Mouse (Mus musculus): ENCODE results near the gene Lama5. TPM values are rescaled to one million over a fixed set of nuclear protein-coding genes. Genes with fewer than 3 reads are reported as not detected.

The Lama5 gene
- polyA plus RNA-seq, 1 experiment from 2014 or later, result 28.0 TPM

- no peaks in the 10 kb centered on the region for H3K27me3 ChIP-seq
- no peaks in the 10 kb centered on the region for H3K36me3 ChIP-seq
- H3K4me3 ChIP-seq (replicated peaks), result no peak overlapping the region
- H3K27ac ChIP-seq (replicated peaks), result no peak overlapping the region
- H3K9ac ChIP-seq, result no peak overlapping the region
- no peak for ATAC-seq (ENCODE audit: insufficient number of reproducible peaks, low FRiP score, low TSS enrichment, low read depth)
- no peak overlapping the region for H3K4me2 ChIP-seq (replicated peaks)
- WGBS, result 40% methylated on average over 3 of the region's 3 CpGs
- peaks cover 12% of the 10 kb centered on the region; the same call in 1 of the 2 replicates for H3K4me1 ChIP-seq
- no peaks in the 10 kb centered on the region for H3K9me3 ChIP-seq (replicated peaks)
Observed at GRCm38 (mm10) chr2:180251838-180252237, 26.2 kb upstream of the Lama5 start.

DNA sequence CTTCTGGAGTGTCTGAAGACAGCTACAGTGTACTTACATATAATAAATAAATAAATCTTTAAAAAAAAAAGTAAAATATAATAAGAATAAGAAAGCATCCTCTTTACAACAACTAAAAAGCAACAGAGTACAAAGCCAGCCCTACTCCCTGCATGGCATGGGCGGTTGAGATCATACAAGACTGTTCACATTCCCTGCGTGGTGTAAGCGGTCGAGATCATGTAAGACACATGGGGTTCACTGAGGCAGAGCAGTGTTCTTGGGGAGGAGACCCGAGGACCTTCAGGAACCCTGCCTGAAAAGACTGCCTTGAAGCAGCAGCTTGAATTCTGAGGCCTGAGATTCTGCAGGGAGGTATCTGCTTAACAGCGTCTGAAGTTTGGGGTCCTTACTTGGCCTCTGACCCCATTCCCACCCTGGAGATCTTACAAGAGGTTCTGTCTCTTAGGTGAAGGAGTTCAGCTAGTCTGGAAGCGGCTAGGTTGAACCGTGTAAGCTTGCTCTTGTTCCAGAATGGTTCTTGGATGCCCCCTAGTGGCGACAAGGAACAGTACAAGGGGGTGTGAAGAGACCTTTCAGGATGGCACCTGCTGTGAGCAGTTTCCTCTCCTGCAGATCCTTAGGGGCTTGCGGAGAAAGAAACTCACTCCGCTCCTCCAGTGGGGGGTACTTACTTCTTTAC is 25.4 kb upstream of the Lama5 start:
- no peak overlapping the region for H3K4me3 ChIP-seq (replicated peaks)
- no peak overlapping the region for H3K27ac ChIP-seq (replicated peaks)
- H3K36me3 ChIP-seq, result no peaks in the 10 kb centered on the region
- WGBS, result 29% methylated on average over 11 of the region's 11 CpGs
- ATAC-seq (ENCODE audit: insufficient number of reproducible peaks, low FRiP score, low TSS enrichment, low read depth), result peak; percentile 83
- no peaks in the 10 kb centered on the region for H3K27me3 ChIP-seq
- no peak overlapping the region for H3K9ac ChIP-seq
- H3K4me2 ChIP-seq (replicated peaks), result no peak overlapping the region
- H3K9me3 ChIP-seq (replicated peaks), result no peaks in the 10 kb centered on the region
- peaks cover 6% of the 10 kb centered on the region; the same call in 1 of the 2 replicates for H3K4me1 ChIP-seq

- Histone ChIP-seq H3K27me3 (no peaks in the 10 kb centered on the region), H3K4me2 (replicated peaks) (no peak overlapping the region), H3K9me3 (replicated peaks) (no peaks in the 10 kb centered on the region), H3K27ac (replicated peaks) (no peak overlapping the region), H3K9ac (no peak overlapping the region), H3K4me1 (0 out of 2 replicates have a peak, but pooled peaks cover 3% of the 10 kb centered on the region), H3K4me3 (replicated peaks) (no peak overlapping the region), H3K36me3 (no peaks in the 10 kb centered on the region)
- ATAC-seq (ENCODE audit: insufficient number of reproducible peaks, low FRiP score, low TSS enrichment, low read depth), result no peak
- WGBS, result 63% methylated on average over 9 of the region's 9 CpGs
Observed at GRCm38 (mm10) chr2:180248947-180249660, 23.4 kb upstream of the Lama5 start.

- 92% methylated on average over 5 of the region's 5 CpGs for WGBS
- ATAC-seq (ENCODE audit: insufficient number of reproducible peaks, low FRiP score, low TSS enrichment, low read depth), result no peak
- Histone ChIP-seq H3K9ac (no peak overlapping the region), H3K27ac (replicated peaks) (no peak overlapping the region), H3K4me3 (replicated peaks) (no peak overlapping the region), H3K36me3 (no peaks in the 10 kb centered on the region), H3K27me3 (no peaks in the 10 kb centered on the region), H3K4me1 (0 out of 2 replicates have a peak, but pooled peaks cover 3% of the 10 kb centered on the region), H3K4me2 (replicated peaks) (no peak overlapping the region), H3K9me3 (replicated peaks) (no peaks in the 10 kb centered on the region)
Observed at GRCm38 (mm10) chr2:180247916-180248315, 22.3 kb upstream of the Lama5 start.

DNA sequence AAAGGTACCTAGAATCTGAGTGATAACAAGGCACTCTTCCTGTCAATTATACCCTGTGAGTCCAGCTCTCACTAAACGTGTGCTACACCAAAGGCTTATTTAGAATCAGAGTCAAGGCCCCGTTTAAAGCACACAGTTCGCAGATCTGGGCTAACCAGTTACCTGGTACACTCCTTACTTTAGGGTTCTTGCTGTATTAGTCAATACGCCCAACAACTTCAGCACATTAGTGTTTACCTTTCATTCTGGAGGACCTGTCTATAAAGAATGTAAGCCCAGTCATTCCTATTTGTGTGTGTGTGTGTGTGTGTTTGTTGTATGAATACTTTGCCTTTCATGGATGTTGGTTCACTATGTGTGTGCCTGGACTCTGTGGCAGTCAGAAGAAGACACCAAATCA is 17.4 kb upstream of the Lama5 start:
- no peak overlapping the region for H3K9ac ChIP-seq
- H3K27ac ChIP-seq (replicated peaks), result no peak overlapping the region
- no peak overlapping the region for H3K4me3 ChIP-seq (replicated peaks)
- WGBS, result 81% methylated on average over 4 of the region's 4 CpGs
- H3K9me3 ChIP-seq (replicated peaks), result no peaks in the 10 kb centered on the region
- no peaks in the 10 kb centered on the region for H3K4me1 ChIP-seq
- H3K36me3 ChIP-seq, result no peaks in the 10 kb centered on the region
- no peak for ATAC-seq (ENCODE audit: insufficient number of reproducible peaks, low FRiP score, low TSS enrichment, low read depth)
- H3K4me2 ChIP-seq (replicated peaks), result no peak overlapping the region
- H3K27me3 ChIP-seq, result no peaks in the 10 kb centered on the region

- no peaks in the 10 kb centered on the region for H3K9me3 ChIP-seq (replicated peaks)
- H3K4me3 ChIP-seq (replicated peaks), result no peak overlapping the region
- 62% methylated on average over 5 of the region's 5 CpGs for WGBS
- no peaks in the 10 kb centered on the region for H3K36me3 ChIP-seq
- ATAC-seq (ENCODE audit: insufficient number of reproducible peaks, low FRiP score, low TSS enrichment, low read depth), result no peak
- H3K4me1 ChIP-seq, result peaks cover 15% of the 10 kb centered on the region
- H3K4me2 ChIP-seq (replicated peaks), result no peak overlapping the region
- no peak overlapping the region for H3K27ac ChIP-seq (replicated peaks)
- no peak overlapping the region for H3K9ac ChIP-seq
- no peaks in the 10 kb centered on the region for H3K27me3 ChIP-seq
Observed at GRCm38 (mm10) chr2:180238591-180238990, 12.9 kb upstream of the Lama5 start.

- peaks cover 20% of the 10 kb centered on the region for H3K4me1 ChIP-seq
- no peak overlapping the region for H3K27ac ChIP-seq (replicated peaks)
- 85% methylated on average over 7 of the region's 7 CpGs for WGBS
- no peaks in the 10 kb centered on the region for H3K27me3 ChIP-seq
- H3K36me3 ChIP-seq, result no peaks in the 10 kb centered on the region
- no peak for ATAC-seq (ENCODE audit: insufficient number of reproducible peaks, low FRiP score, low TSS enrichment, low read depth)
- no peak overlapping the region for H3K4me3 ChIP-seq (replicated peaks)
- H3K4me2 ChIP-seq (replicated peaks), result no peak overlapping the region
- no peak overlapping the region for H3K9ac ChIP-seq
- H3K9me3 ChIP-seq (replicated peaks), result no peaks in the 10 kb centered on the region
Observed at GRCm38 (mm10) chr2:180237601-180238345, 12.1 kb upstream of the Lama5 start.

DNA sequence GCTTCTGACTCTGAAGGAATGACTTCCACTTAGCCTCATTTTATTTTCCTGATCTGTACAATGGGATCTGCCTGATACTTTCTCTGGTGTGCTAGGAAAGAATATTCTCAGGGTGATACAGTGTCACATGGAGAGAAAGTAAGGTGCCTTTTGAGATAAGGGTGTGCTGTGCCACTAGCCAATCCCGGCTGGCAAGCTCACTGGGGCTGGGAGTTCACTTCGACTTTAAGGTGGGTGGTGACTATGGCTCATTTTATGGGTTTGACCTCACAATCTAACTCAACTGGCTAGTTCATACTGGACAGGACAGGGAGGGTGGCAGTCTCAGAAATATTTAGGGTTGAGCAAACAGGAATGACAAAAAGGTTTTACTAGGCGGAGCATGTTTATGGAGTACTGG is 11.3 kb upstream of the Lama5 start:
- Histone ChIP-seq H3K4me2 (replicated peaks) (no peak overlapping the region), H3K36me3 (no peaks in the 10 kb centered on the region), H3K4me3 (replicated peaks) (no peak overlapping the region), H3K9ac (no peak overlapping the region), H3K27ac (replicated peaks) (no peak overlapping the region), H3K4me1 (peaks cover 20% of the 10 kb centered on the region), H3K9me3 (replicated peaks) (no peaks in the 10 kb centered on the region), H3K27me3 (no peaks in the 10 kb centered on the region)
- ATAC-seq (ENCODE audit: insufficient number of reproducible peaks, low FRiP score, low TSS enrichment, low read depth), result no peak
- 69% methylated on average over 3 of the region's 3 CpGs for WGBS

DNA sequence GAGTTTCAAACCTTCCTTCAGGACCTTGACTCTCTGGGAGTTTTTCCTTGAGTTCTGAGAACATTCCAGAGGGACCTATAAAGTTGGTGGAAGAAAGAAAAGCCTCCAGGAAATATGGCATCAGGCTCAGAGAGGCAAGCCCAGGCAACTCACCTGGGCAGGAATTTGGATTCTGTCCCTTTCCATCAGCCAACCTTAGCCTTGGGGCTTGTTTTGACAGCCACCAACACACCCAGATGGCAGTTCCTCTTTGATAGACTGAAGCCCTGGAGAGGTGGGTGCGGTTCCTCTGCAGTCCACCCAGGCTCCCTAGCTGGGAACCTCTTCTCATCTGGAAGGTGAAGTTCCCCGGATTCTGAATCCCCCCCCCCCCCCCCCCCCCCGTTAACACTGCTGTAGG is 10.8 kb upstream of the Lama5 start:
- Histone ChIP-seq H3K9me3 (replicated peaks) (no peaks in the 10 kb centered on the region), H3K9ac (no peak overlapping the region)
- 55% methylated on average over 3 of the region's 3 CpGs for WGBS

DNA sequence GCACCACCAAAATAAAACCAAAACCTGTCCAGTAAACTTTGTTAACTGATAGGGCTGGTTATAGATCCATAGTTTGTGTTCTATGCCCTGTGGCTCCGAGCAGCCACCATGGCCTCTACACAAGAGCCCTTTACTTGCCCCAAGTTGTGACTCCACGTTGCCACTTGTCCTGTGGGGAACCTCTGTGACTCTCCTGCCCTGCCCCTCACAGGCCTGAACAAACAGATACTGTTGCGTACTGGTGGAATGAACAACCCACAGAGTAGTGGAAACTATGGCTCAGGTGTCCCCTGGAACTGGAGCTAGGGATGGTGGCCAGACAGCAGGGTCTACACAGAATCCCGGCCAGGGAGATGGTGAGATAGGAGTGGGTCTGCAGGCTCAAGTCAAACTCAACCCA is 10.1 kb upstream of the Lama5 start:
- Histone ChIP-seq H3K4me1 (peaks cover 20% of the 10 kb centered on the region), H3K4me3 (replicated peaks) (no peak overlapping the region), H3K4me2 (replicated peaks) (no peak overlapping the region), H3K27ac (replicated peaks) (peak overlapping the region; percentile 76), H3K27me3 (no peaks in the 10 kb centered on the region), H3K36me3 (no peaks in the 10 kb centered on the region), H3K9me3 (replicated peaks) (no peaks in the 10 kb centered on the region), H3K9ac (no peak overlapping the region)
- WGBS, result 72% methylated on average over 4 of the region's 4 CpGs
- ATAC-seq (ENCODE audit: insufficient number of reproducible peaks, low FRiP score, low TSS enrichment, low read depth), result no peak

More for the DNA sequence above, 10.8 kb upstream of the Lama5 start:
- ATAC-seq (ENCODE audit: insufficient number of reproducible peaks, low FRiP score, low TSS enrichment, low read depth), result no peak
- no peaks in the 10 kb centered on the region for H3K36me3 ChIP-seq
- H3K27me3 ChIP-seq, result no peaks in the 10 kb centered on the region
- H3K4me3 ChIP-seq (replicated peaks), result no peak overlapping the region
- no peak overlapping the region for H3K4me2 ChIP-seq (replicated peaks)
- peaks cover 20% of the 10 kb centered on the region for H3K4me1 ChIP-seq
- H3K27ac ChIP-seq (replicated peaks), result peak overlapping the region; percentile 76

DNA sequence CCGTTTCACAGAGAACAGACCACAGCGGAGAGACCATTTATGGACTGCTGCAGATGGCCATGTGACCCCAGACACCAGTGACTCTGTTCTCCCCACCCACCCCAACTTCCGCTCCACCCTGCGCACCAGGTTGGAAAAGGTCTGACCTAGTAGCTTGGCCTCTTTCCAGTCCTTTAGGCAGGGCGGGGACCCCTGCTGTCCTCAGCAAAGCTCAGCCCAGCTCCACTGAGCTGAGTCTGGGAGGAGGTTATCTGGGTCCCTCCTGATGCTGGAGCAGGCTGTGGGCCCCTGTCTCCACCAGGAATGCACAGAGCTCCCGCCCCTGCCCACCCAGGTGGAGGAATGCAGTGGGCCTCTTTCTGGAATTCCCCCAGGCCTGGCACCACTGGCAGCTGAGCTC is 9.3 kb upstream of the Lama5 start:
- ATAC-seq (ENCODE audit: insufficient number of reproducible peaks, low FRiP score, low TSS enrichment, low read depth), result peak; percentile 45
- Histone ChIP-seq H3K27me3 (no peaks in the 10 kb centered on the region), H3K27ac (replicated peaks) (peak overlapping the region; percentile 76), H3K4me1 (peaks cover 27% of the 10 kb centered on the region), H3K4me2 (replicated peaks) (no peak overlapping the region), H3K4me3 (replicated peaks) (no peak overlapping the region), H3K36me3 (no peaks in the 10 kb centered on the region), H3K9me3 (replicated peaks) (no peaks in the 10 kb centered on the region), H3K9ac (no peak overlapping the region)
- 40% methylated on average over 6 of the region's 6 CpGs for WGBS
